Mouse (Mus musculus) embryo, embryonic 10.5 days (tissue): ENCODE results near the gene Sprr2a3.
"Not testable (repeated sequence)": the region's sequence is repeated elsewhere in the genome, so short reads cannot be mapped to it uniquely, and the experiment has no call there.

Experiments
- DNase-seq: peaks from one replicate; pipeline ENCODE4 v3.0.0-alpha.2; 2015; ENCODE audit warnings: low spot score

Gene Sprr2a3

GRCm38 (mm10) chr3:92285101-92285500, at the start of gene Sprr2a3:
Sprr2a3 (plus strand) TSS chr3:92285417.
- not testable (repeated sequence) for DNase-seq

DNA sequence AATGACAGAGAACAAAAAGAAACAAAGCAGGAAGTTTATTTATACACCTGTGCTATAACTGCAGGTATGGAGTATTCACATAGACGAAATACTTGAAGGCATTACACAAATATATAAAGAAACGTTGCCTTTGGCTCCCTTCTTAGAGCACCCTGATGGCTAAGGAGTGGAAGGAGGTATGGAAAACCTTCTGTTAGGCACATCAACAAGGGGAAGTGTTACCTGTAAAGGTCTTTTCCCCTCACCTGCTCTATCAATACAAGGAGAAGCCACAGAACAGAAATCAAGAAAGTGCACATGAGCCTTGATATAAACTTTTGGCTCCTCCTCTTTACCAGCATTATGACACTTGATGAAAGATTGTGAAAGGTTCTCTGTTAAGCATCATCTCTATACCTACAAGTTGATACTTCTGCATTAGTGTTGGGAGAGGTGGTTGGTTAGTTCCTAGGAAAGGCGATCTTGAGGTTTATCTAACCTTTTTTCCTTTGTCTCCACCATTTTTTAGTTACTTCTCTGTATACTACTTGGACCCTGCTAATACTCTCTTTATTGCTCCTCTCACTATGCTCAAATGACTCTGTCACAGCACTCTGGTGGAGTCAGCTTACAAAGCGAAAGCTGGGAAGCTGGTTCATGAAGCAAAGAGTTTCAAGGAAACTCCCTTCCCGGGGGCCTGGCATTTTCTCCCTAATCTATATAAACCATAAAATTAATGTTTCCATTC, 48.6 kb upstream of the Sprr2a3 start:
- DNase-seq = not testable (repeated sequence)

- DNase-seq = not testable (repeated sequence)
Observed at GRCm38 (mm10) chr3:92238736-92239135, 46.5 kb upstream of the Sprr2a3 start.

- DNase-seq = not testable (repeated sequence)
Observed at GRCm38 (mm10) chr3:92239197-92239596, 46.0 kb upstream of the Sprr2a3 start.

DNA sequence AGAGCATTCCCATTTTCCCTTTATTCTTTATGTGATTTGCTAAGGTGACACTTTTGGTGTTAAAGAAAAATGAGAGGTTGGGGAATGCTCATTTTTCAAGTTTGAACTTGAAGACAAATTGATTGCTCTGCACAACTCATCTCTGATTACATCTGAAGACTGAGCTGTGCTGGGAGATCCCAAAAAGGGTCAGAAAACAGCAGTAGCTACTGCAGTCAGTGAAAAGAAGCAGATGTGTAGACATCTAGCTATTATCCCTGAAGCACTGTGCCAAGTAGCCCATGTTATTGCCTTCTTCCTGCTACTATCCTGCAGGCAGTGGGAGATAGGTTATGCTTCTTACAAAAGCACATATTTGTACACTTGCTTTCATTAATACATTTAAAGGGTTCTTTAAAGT, 40.4 kb upstream of the Sprr2a3 start:
- not testable (repeated sequence) for DNase-seq

GRCm38 (mm10) chr3:92246245-92246644, 39.0 kb upstream of the Sprr2a3 start:
- not testable (repeated sequence) for DNase-seq

DNA sequence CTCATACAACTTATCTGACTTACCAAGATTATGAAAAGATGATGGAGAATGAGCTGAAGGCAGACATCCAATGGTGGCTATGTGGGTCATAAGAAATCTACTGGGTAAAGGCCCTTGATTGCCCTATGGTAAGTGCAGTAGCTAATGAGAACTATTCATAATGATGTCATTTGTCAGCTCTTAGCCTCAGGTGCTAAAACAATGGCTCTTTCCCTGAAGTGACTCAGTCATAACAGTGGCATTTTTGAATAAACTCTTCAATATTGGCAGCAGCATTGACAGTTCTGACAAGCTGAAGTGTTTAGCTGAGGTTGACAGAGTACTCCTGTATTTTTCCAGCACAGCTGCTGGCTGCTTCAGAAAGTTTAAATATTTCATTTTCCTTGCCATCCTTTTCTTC, 36.7 kb upstream of the Sprr2a3 start:
- not testable (repeated sequence) for DNase-seq

DNA sequence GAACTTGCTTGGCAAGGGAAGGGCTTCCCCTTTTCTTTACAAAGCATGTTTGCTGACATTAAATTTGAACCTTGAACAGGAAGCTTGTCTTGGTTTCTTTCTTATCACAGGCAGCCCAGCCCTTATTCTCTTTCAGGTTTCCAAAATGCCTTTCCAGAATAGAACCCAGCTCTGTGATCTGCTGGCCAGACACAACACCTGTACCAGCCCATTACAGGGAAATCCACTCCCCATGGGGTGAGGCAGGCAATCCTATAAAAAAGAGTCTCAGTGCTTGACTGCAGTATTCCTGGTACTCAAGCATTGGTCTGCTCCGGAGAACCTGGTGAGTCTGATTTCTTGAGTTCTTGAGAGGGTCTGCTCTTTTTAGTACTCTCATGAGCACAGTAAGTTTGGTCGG, 34.8 kb upstream of the Sprr2a3 start:
- DNase-seq = not testable (repeated sequence)

- not testable (repeated sequence) for DNase-seq
Observed at GRCm38 (mm10) chr3:92253860-92254259, 31.4 kb upstream of the Sprr2a3 start.

- not testable (repeated sequence) for DNase-seq
Observed at GRCm38 (mm10) chr3:92258526-92258925, 26.7 kb upstream of the Sprr2a3 start.

DNA sequence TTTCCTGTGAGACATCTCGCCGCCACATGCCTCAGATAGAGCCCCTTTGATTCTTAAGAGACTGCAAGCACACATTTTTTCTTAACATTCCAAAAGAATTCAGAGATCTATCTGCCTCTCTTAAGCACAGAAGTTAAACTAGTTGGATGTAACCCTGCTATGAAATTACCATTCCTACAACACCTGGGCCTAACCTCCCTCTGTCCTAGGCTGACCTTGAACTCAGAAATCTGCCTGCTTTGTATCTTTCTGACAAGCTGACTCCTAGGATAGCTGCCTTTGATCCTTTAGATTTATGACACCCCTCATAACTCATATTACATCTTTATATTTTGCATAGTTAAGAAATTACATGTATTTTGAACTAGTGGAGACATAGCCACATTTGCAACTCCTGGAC, 21.8 kb upstream of the Sprr2a3 start:
- DNase-seq = not testable (repeated sequence)

GRCm38 (mm10) chr3:92271414-92271985, 13.7 kb upstream of the Sprr2a3 start:
- not testable (repeated sequence) for DNase-seq

GRCm38 (mm10) chr3:92273504-92273903, 11.7 kb upstream of the Sprr2a3 start:
- DNase-seq = not testable (repeated sequence)

DNA sequence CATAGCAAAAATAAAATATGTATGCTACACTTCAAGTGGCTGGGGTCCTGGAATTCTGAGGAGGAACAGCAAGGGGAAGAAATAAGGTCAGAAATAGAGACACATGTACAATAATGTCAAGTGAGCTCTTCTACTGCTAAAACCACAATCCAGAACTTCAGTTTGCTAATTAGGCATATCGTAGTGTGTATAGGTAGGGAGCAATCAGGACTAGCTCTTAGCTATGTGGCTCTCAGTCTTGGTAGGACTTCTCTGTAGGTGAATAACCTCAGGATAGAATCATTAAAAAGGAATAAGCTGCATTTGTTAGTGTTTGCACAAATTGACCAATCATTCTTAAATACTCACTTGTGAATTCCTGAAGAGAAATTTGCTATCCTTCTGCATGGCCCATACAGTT, 11.2 kb upstream of the Sprr2a3 start:
- DNase-seq = not testable (repeated sequence)

DNA sequence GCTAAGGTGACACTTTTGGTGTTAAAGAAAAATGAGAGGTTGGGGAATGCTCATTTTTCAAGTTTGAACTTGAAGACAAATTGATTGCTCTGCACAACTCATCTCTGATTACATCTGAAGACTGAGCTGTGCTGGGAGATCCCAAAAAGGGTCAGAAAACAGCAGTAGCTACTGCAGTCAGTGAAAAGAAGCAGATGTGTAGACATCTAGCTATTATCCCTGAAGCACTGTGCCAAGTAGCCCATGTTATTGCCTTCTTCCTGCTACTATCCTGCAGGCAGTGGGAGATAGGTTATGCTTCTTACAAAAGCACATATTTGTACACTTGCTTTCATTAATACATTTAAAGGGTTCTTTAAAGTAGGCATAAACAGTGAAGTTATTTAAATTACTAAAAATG, 5.6 kb upstream of the Sprr2a3 start:
- DNase-seq = not testable (repeated sequence)

DNA sequence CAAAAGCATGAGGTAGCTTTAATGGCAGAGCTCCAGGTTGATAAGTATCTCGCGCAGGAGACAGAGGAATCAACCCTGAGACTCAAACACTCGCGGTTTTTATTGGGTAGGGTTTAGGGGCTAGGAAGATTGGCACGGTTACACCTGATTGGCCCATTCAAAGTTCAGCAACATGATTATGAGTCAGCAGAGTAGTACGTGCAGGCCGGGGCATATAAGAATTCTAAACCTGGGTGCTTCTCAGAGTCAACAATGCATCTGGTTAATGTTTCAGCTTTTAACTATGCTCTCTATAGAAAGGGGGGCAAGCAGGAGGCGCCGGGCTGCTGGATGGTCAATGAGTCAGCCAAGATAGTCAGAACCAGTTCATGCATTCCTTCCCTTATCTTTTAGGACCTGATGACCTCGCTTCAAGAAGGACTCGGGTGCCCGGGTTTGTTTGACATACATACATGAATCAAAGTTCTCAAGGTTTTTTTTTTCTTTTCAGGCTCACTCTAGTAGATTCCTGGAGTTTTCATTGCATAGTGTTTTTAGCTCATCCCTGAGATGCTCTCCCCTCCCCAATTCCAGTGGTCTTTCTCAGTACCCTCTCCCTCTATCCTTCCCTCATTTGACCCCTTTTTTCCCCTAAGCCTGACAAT, 4.1 kb upstream of the Sprr2a3 start:
- DNase-seq = not testable (repeated sequence)

DNA sequence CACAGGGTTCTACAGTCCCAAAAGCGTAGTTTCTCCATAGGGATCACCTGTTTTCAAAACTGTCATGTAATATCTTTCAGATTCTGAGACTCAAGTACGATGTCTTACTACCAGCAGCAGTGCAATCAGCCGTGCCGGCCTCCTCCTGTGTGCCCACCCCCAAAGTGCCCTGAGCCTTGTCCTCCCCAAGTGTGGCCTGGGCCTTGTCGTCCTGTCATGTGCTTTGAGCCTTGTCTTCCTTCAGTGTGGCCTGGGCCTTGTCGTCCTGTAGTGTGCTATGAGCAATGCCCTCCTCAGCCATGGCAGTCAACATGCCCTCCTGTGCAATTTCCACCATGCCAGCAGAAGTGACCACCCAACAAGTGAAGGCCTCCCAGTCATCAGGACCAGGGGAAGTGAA, 3.3 kb downstream of the Sprr2a3 start:
- not testable (repeated sequence) for DNase-seq

GRCm38 (mm10) chr3:92307406-92307805, 22.2 kb downstream of the Sprr2a3 start:
- DNase-seq = no peak

- DNase-seq = no peak
Observed at GRCm38 (mm10) chr3:92316320-92316719, 31.1 kb downstream of the Sprr2a3 start, which contains the start of gene Sprr2b. Sprr2b (plus strand) TSS chr3:92316620.

GRCm38 (mm10) chr3:92317384-92317783, 32.2 kb downstream of the Sprr2a3 start:
- DNase-seq = no peak

- no peak for DNase-seq
Observed at GRCm38 (mm10) chr3:92336278-92336677, 51.1 kb downstream of the Sprr2a3 start.

- DNase-seq = no peak
Observed at GRCm38 (mm10) chr3:92338840-92339239, 53.6 kb downstream of the Sprr2a3 start, which contains the start of gene Sprr2d. Sprr2d (plus strand) TSS chr3:92339140.
